In genomic region chr8:47414258-47414525, GRCm38 (mm10) we compare ENCODE assay signal across 9 mouse cellular contexts. TPM values are rescaled to one million over a fixed set of nuclear protein-coding genes. Genes with fewer than 3 reads are reported as not detected.
DNase-seq lines count a peak whose midpoint lies in the region; ATAC-seq and TF ChIP-seq lines count a peak whose summit lies in the region.
"Not testable (repeated sequence)": the region's sequence is repeated elsewhere in the genome, so short reads cannot be mapped to it uniquely, and the experiment has no call there.
"Had no signal": no experiment of that assay in that cellular context is flagged by ENCODE, and none has a peak within 500 bp of the region (broad histone marks: within the 10 kb centered on the region; RNA-seq: fewer than 3 reads in every experiment).

No protein-coding gene starts in this region.

- H3K4me3 ChIP-seq in forebrain, embryonic 10.5 days = peak overlapping the region; percentile 76
- peak overlapping the region; percentile 74 for H3K4me3 ChIP-seq in heart, embryonic 13.5 days
- H3K4me3 ChIP-seq in intestine, embryonic 15.5 days (replicated peaks) = peak overlapping the region; percentile 67
- H3K4me3 ChIP-seq in layer of hippocampus, adult 2 months = peak overlapping the region; percentile 93
- peak overlapping the region in 1 of 2 experiments; percentile 57; a peak in 1 of 4 replicates for H3K4me3 ChIP-seq in liver, embryonic 14.5 days (ENCODE audit: insufficient read depth in 1 of 2, low read depth in 2 of 2, low read length in 2 of 2)
- H3K4me3 ChIP-seq in neural tube, embryonic 15.5 days (replicated peaks) = peak overlapping the region; percentile 56

- TF ChIP-seq EP300 in liver, embryonic 14.5 days (IDR thresholded peaks at IDR 0.05; ENCODE audit: low read depth) = not testable (repeated sequence)

- H3K4me2 ChIP-seq in heart, embryonic 13.5 days = peak overlapping the region; percentile 94
- H3K4me2 ChIP-seq in intestine, embryonic 15.5 days (replicated peaks) = peak overlapping the region; percentile 95
- peak overlapping the region; percentile 53 for H3K4me2 ChIP-seq in liver, embryonic 14.5 days (ENCODE audit: low read depth)
- H3K4me2 ChIP-seq in neural tube, embryonic 15.5 days = peak overlapping the region; percentile 99

- not testable (repeated sequence) for H3K36me3 ChIP-seq in forebrain, embryonic 10.5 days (replicated peaks); heart, embryonic 13.5 days; intestine, embryonic 15.5 days; liver, embryonic 14.5 days (replicated peaks; ENCODE audit: control insufficient read depth, insufficient read depth, low read depth); neural tube, embryonic 15.5 days

- under 1% methylated on average over 8 of the region's 8 CpGs for WGBS in forebrain, embryonic 10.5 days
- WGBS in heart, embryonic 13.5 days = 6% methylated on average over 8 of the region's 8 CpGs
- WGBS in intestine, embryonic 15.5 days = 4% methylated on average over 8 of the region's 8 CpGs
- WGBS in liver, embryonic 14.5 days (ENCODE audit: insufficient replicate concordance) = 6% methylated on average over 8 of the region's 8 CpGs
- 3% methylated on average over 8 of the region's 8 CpGs for WGBS in neural tube, embryonic 15.5 days

- peaks cover 46% of the 10 kb centered on the region for H3K4me1 ChIP-seq in forebrain, embryonic 10.5 days
- peaks cover 21% of the 10 kb centered on the region for H3K4me1 ChIP-seq in heart, embryonic 13.5 days
- H3K4me1 ChIP-seq in intestine, embryonic 15.5 days (replicated peaks) = peaks cover 18% of the 10 kb centered on the region
- not testable (repeated sequence) for H3K4me1 ChIP-seq in liver, embryonic 14.5 days (replicated peaks; ENCODE audit: control insufficient read depth in 2 of 2, insufficient read depth in 2 of 2, low read length in 1 of 2)
- peaks cover 26% of the 10 kb centered on the region for H3K4me1 ChIP-seq in neural tube, embryonic 15.5 days

- not testable (repeated sequence) for TF ChIP-seq CTCF in layer of hippocampus, adult 2 months (conservative IDR thresholded peaks at IDR 0.05); liver, embryonic 14.5 days (IDR thresholded peaks at IDR 0.05; ENCODE audit: low read depth)

- peak overlapping the region; percentile 82 for H3K9ac ChIP-seq in heart, embryonic 13.5 days
- not testable (repeated sequence) for H3K9ac ChIP-seq in intestine, embryonic 15.5 days; liver, embryonic 14.5 days (replicated peaks); neural tube, embryonic 15.5 days (replicated peaks)

- not testable (repeated sequence) for ATAC-seq in heart, embryonic 13.5 days (ENCODE audit: extremely low read depth, insufficient number of reproducible peaks, low FRiP score, low TSS enrichment); liver, embryonic 14.5 days (ENCODE audit: insufficient read depth)
- peak; percentile 37 for ATAC-seq in intestine, embryonic 15.5 days
- 0 out of 2 replicates have a peak, but pooled peaks have one; percentile 5 for ATAC-seq in neural tube, embryonic 15.5 days (ENCODE audit: low FRiP score)

- peaks cover 77% of the 10 kb centered on the region for H3K27me3 ChIP-seq in forebrain, embryonic 10.5 days (ENCODE audit: poor library complexity, severe bottlenecking)
- H3K27me3 ChIP-seq in heart, embryonic 13.5 days (replicated peaks) = peaks cover 70% of the 10 kb centered on the region
- peaks cover 16% of the 10 kb centered on the region for H3K27me3 ChIP-seq in intestine, embryonic 15.5 days (replicated peaks)
- H3K27me3 ChIP-seq in liver, embryonic 14.5 days (ENCODE audit: control insufficient read depth, insufficient read depth, low read length) = peaks cover 50% of the 10 kb centered on the region
- peaks cover 54% of the 10 kb centered on the region for H3K27me3 ChIP-seq in neural tube, embryonic 15.5 days (replicated peaks)

- not testable (repeated sequence) for H3K9me3 ChIP-seq in forebrain, embryonic 10.5 days; heart, embryonic 13.5 days; intestine, embryonic 15.5 days; liver, embryonic 14.5 days (ENCODE audit: control insufficient read depth, low read length); neural tube, embryonic 15.5 days (replicated peaks)

- DNase-seq in adrenal gland, postnatal 14 days = peak; percentile 29
- DNase-seq in forebrain, embryonic 10.5 days (ENCODE audit: extremely low spot score, low spot score) = peak; percentile 28
- DNase-seq in layer of hippocampus, adult 2 months (ENCODE audit: low spot score in 2 of 2); liver, embryonic 14.5 days (ENCODE audit: low read depth in 3 of 3, low spot score in 3 of 3): not testable (repeated sequence)
- peak; percentile 22 to 47 for DNase-seq in lung, postnatal 4 days

- not testable (repeated sequence) for H3K27ac ChIP-seq in forebrain, embryonic 10.5 days; heart, embryonic 13.5 days (replicated peaks); intestine, embryonic 15.5 days; liver, embryonic 14.5 days; neural tube, embryonic 15.5 days (replicated peaks)
- peak overlapping the region; percentile 95; the same call in 1 of the 2 replicates for H3K27ac ChIP-seq in layer of hippocampus, adult 2 months

RNA-seq across cellular contexts. Expression of gene Stox2, which starts 32.0 kb away (rescaled TPM):
- total RNA-seq in adrenal gland, postnatal 14 days (2021) = 13.6 and 15.2 TPM in 2 replicates
- 20.0 and 25.1 TPM in 2 replicates for polyA plus RNA-seq in forebrain, embryonic 10.5 days (2016; fragmentation: Nextera tagmentation; extraction: Ambion mirVana)
- polyA plus RNA-seq in heart, embryonic 13.5 days (2015; fragmentation: Nextera tagmentation; extraction: Ambion mirVana) = 7.2 and 8.9 TPM in 2 replicates
- polyA plus RNA-seq in intestine, embryonic 15.5 days (2015; fragmentation: Nextera tagmentation; extraction: Ambion mirVana) = 7.9 and 8.1 TPM in 2 replicates
- total RNA-seq in layer of hippocampus, adult 2 months (2021) = 10 to 100 TPM; 85.3 to 86.3 TPM
- polyA plus RNA-seq in liver, embryonic 14.5 days (2012; rRNA removed) = 0.11 and 0.16 TPM in 2 replicates
- 0.06 and 0.24 TPM in 2 replicates for polyA plus RNA-seq in liver, embryonic 14.5 days (2014; fragmentation: Nextera tagmentation; extraction: Ambion mirVana)
- 32.1 and 40.5 TPM in 2 replicates for polyA plus RNA-seq in neural tube, embryonic 15.5 days (2015; fragmentation: Nextera tagmentation; extraction: Ambion mirVana)
- polyA plus RNA-seq: macrophage had no signal
